Mouse (Mus musculus): ENCODE results near the gene Mcrip2.

Mcrip2 gene

GRCm38 (mm10) chr17:25833291-25833663, 35.3 kb downstream of the Mcrip2 start, which contains the start of gene Stub1:
Stub1 (minus strand) TSS chr17:25833404.
- peak; percentile 97 to 98 for DNase-seq

DNA sequence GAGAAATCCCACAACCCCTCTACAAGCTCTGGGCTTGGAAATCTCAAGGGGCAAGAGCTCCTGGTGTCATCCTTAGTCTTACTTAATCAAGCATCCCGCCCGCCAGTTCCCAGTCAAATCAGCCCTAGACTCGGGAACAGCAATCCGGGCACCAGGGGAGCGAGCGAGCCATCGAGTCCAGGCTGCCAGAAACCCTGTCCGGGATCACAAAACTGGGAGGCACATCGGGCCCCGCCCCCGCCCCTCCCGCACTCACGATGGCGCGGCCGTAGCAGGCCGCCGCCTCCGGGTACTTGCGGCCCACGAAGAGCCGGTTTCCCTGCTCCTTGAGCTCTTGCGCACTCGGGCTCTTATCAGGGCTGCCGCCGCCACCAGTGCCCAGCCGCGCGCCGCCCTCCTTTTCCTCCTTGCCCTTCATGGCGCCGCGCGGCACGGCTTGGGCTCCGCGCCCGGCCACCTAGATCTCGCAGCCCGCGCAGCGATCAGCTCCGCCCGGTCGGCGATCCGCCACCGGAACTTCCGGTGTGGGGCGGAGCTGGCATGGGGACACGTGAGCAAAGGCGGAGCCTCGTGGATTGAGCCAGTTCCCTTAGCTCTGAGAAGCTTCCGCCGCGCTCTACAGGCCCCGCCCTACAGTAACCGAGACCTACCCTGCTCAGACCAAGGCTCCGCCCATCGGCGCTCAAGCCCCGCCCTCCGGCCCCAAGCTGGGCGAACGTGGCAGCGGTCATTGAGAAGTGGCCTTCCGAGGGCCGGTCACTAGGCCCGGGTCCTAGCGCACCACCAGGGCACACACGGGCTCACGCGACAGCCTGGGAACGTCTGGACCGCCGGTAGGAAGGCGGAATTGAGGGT, 35.9 kb downstream of the Mcrip2 start:
- DNase-seq, result peak; percentile 100

- DNase-seq, result peak; percentile 41 to 49
Measured at GRCm38 (mm10) chr17:25831451-25832281, 36.9 kb downstream of the Mcrip2 start.

DNA sequence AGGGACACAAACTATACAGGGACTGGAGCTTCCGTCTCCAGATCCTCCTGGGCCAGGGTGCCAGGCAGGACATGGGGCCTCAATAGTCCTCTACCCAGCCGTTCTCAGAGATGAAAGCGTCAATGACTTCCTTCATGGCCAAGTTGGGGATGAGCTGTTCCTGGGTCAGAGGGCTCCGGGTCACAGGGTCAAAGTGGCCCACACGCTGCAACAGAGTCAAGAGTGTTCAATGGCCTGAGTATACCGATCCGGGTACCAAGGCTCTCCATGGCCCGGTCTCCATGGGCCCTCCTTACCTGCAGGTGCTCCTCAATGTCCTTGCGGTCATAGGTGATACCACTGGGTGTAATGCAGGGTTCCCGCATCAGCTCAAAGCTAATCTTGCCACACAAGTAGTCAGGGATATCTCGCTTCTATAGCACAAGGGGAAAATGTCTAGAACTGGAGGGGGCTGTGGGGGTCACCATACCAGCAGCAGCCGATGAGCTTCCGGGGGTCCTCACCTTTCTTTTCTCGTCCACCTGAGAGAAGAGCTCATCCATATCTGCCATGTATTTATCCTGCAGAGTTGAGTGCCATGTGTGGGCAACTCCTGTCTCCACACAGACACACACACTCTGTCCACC, 37.6 kb downstream of the Mcrip2 start:
- DNase-seq, result peak in 1 of 2 experiments; percentile 17

GRCm38 (mm10) chr17:25830200-25830753, 38.3 kb downstream of the Mcrip2 start:
- DNase-seq, result peak in 1 of 2 experiments; percentile 10

GRCm38 (mm10) chr17:25829558-25830017, 39.0 kb downstream of the Mcrip2 start:
- DNase-seq, result peak in 1 of 2 experiments; percentile 15

DNA sequence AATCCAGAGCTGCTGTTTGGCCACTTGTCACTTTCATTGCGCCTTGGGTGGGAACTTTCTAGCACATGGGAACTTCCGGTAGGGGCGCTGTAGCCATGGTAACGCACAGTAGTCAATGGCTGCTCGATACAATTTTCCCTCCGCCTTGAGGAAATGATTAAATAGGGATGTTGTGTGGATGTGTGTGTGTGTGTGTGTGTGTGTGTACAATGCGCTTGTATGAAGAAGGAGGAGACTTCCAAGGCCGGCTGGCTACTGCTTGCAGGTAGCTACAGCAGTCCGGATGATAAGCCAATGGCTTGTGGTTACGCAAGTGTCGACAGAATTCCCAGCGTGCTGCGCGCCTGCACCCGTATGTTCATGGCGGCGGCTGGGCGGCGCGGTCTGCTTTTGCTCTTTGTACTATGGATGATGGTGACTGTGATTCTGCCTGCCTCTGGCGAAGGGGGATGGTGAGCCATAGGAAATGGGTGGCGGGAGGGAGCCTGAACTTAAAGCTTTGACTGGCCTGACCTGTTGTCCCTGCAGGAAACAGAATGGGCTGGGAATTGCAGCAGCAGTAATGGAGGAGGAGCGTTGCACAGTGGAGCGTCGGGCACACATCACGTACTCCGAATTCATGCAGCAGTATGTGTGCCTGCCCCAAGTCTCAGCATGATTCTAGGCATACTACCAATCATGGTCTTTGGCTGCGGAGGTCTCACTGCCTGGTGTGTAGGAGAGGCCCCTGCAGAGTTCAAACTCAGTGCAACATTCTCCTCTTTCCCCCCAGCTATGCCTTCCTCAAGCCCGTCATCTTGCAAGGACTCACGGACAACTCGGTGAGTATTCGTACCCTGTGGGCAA, 39.6 kb downstream of the Mcrip2 start, which contains the start of gene Jmjd8:
TSS of gene Jmjd8 (plus strand) at position 156 of the 846 bp plus-strand sequence.
- peak; percentile 77 to 85 for DNase-seq

GRCm38 (mm10) chr17:25828223-25828594, 40.4 kb downstream of the Mcrip2 start:
- no peak for DNase-seq

DNA sequence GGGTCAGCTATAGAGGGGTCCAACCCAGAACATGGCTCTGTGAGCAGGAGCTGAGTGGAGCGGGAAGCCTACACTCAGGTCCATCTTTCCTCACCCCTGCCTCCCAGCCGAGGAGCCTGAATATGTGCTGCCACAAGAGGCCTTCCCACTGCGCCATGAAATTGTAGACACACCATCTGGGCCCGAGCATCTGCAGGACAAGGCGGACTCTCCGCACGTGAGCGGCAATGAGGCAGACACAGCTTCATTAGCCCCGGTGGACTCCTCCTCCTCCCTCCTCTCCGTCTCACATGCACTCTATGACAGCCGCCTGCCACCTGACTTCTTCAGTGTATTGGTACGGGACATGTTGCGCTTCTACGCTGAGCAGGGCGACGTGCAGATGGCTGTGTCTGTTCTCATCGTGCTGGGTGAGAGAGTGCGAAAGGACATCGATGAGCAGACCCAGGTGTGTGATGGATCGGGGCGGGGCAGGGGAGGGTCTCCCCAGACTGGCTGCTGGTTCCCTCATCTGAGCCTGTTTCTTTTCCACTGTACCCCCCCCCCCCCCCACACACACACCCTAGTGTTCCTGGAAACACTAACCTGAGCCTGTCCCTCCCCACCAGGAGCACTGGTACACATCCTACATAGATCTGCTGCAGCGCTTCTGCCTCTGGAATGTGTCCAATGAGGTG, 40.9 kb downstream of the Mcrip2 start:
- peak in 1 of 2 experiments; percentile 11 for DNase-seq

GRCm38 (mm10) chr17:25827011-25827410, 41.6 kb downstream of the Mcrip2 start:
- no peak for DNase-seq

- DNase-seq, result no peak
Measured at GRCm38 (mm10) chr17:25825984-25826570, 42.5 kb downstream of the Mcrip2 start.

DNA sequence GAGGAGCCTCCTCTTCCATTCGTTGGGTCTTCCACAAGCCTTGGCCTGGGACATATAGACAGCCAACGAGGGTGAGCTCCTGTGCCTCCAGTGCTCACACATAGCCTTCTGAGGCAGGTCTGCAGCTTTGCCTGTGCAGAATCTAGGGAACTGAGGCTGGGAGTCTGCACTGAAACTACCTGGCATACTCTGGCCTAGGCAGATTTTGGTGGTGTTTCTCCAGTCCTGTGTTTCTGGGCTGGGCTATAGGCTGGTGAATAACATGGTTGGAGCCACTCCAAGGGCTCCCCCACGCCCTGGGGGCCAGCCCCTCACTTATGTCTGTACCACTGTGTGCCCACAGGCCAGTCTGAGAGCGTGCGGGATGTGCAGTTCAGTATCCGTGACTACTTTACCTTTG, 43.3 kb downstream of the Mcrip2 start:
- no peak for DNase-seq

DNA sequence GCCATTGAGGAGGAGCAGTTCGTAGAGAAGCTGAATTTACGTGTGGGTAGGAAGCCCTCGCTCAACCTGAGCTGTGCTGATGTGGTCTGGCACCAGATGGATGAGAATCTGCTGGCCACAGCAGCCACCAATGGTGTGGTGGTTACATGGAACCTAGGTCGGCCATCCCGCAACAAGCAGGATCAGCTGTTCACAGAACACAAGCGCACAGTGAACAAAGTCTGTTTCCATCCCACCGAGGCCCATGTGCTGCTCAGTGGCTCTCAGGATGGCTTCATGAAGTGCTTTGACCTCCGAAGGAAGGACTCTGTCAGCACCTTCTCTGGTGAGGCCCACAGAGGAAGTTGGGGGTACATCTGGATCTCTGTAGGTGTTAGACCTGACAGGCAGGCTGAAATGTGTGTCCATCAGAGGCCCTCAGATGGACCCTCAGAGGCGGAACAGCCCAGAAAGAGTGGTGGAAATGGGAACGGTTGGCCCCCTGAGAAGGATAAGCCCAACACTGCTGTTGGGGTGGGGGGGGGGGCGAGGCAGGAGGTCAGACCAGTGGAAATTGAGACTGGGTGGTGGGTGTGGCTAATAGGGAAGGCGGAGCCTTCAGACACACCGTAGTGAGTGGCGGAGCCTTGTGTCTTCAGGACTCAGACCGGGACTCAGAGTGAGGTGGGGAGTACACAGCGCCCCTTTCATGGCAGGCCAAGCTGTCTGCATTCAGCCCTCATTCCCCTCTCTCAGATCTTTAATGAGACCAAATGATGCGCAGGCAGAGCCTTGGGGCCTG, 44.0 kb downstream of the Mcrip2 start:
- no peak for DNase-seq

DNA sequence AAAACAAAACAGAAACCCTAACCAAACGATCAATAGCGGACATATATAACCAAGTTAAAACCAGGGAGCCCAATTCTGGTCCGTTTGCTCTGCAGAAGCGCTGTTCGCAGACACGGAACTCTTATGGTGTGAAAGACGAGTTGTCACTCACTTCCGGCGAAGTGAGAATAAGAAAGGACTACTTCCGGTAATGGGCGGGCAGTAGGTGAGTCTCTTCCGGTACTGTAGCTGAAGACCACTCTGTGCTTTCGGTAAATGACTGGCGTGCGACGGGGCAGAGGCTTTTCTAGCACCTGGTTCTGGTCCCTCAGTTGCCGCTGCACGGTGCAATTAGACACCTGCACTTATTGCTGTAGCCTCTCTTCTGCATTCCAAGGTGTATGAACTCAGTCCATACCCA, 45.1 kb downstream of the Mcrip2 start, which contains the start of gene Wdr24:
TSS of gene Wdr24 (plus strand) at position 176 of the 400 bp plus-strand sequence.
- DNase-seq, result peak; percentile 75 to 80

- peak in 1 of 2 experiments; percentile 11 for DNase-seq
Measured at GRCm38 (mm10) chr17:25818851-25819780, 49.4 kb downstream of the Mcrip2 start.

DNA sequence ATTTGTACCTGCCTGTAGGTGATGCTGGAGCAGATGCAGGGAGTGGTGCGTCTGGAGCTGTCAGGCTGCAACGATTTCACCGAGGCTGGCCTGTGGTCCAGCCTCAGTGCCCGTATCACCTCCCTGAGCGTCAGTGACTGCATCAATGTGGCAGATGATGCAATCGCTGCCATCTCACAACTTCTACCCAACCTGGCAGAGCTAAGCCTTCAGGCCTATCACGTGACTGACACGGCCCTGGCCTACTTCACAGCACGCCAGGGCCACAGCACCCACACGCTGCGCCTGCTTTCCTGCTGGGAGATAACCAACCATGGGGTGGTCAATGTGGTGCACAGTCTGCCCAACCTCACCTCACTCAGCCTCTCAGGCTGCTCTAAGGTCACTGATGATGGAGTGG, 50.9 kb downstream of the Mcrip2 start:
- DNase-seq, result no peak
